Mouse (Mus musculus) hindbrain, postnatal 0 days (tissue): ENCODE measurements around the gene Slc38a2. TPM values are rescaled to one million over a fixed set of nuclear protein-coding genes. Genes with fewer than 3 reads are reported as not detected.

ENCODE experiments used
- ATAC-seq: fragments of 200-750 bp; cut with Nextera tagmentation; 2 replicates; pipeline ENCODE4 v1.8.0; 2017; ENCODE audit warnings: mild to moderate bottlenecking, moderate TSS enrichment, moderate library complexity
- DNase-seq: peaks from one replicate; pipeline ENCODE4 v3.0.0-alpha.2; 2015; ENCODE audit warnings: low spot score
- H3K27ac ChIP-seq: fragments of 300-500 bp; sonication (generic); 2 replicates; pipeline ENCODE4 v1.5.1; 2014; ENCODE audit warnings: mild to moderate bottlenecking
- H3K27me3 ChIP-seq: fragments of 300-500 bp; sonication (generic); 2 replicates; pipeline ENCODE4 v1.6.1; 2014; ENCODE audit warnings: low read length, mixed read lengths; ENCODE audit not compliant: insufficient read depth
- H3K36me3 ChIP-seq: fragments of 300-500 bp; sonication (generic); 2 replicates; pipeline ENCODE4 v1.6.1; 2014; ENCODE audit warnings: low read length, mixed read lengths; ENCODE audit not compliant: insufficient read depth
- H3K4me1 ChIP-seq: fragments of 300-500 bp; sonication (generic); 2 replicates; pipeline ENCODE4 v1.6.1; 2014; ENCODE audit warnings: antibody characterized with exemption, low read length, mixed read lengths; ENCODE audit not compliant: insufficient read depth
- H3K4me2 ChIP-seq: fragments of 300-500 bp; sonication (generic); 2 replicates; pipeline ENCODE4 v1.6.1; 2014; ENCODE audit warnings: low read depth, mild to moderate bottlenecking, low read length, moderate library complexity, mixed read lengths
- H3K4me3 ChIP-seq: fragments of 300-500 bp; sonication (generic); 2 replicates; pipeline ENCODE4 v1.5.1; 2014; ENCODE audit warnings: low read length
- H3K9ac ChIP-seq: fragments of 300-500 bp; sonication (generic); replicated peaks from 2 replicates; pipeline ENCODE4 v1.6.1; 2014; ENCODE audit warnings: mild to moderate bottlenecking, low read length, moderate library complexity, mixed read lengths
- H3K9me3 ChIP-seq: fragments of 300-500 bp; sonication (generic); 2 replicates; pipeline ENCODE4 v1.6.1; 2016; ENCODE audit warnings: low read length, mixed read lengths
- CTCF ChIP-seq: IDR thresholded peaks from 2 replicates; pipeline ENCODE4 v1.5.1; 2016; ENCODE audit warnings: antibody characterized with exemption, control low read depth, low read depth
- WGBS: fragments of 180-500 bp; shearing (Covaris S2); extraction: QIAGEN DNeasy Blood & Tissue Kit; methylation state at CpG from one replicate; pipeline ENCODE4 v1.1.7; 2014; 5-methylcytosine and 5-hydroxymethylcytosine counted together
- polyA plus RNA-seq: library from polyadenylated mRNA; unstranded; fragments of >200 nt; fragmentation: Nextera tagmentation; extraction: Ambion mirVana; gene quantifications from 2 replicates; pipeline ENCODE4 v1.2.1, GENCODE M21; 2015
- total RNA-seq: library from RNA; depleted of rRNA; stranded (reverse); fragments of >200 nt; gene quantifications from 2 replicates; pipeline ENCODE4 v1.2.3, GENCODE M21; 2014

Slc38a2 gene
- total and polyA plus RNA-seq, 2 experiments from 2014 or later = 74.4 to 85.3 TPM

GRCm38 (mm10) chr15:96691381-96691780, 8.1 kb downstream of the Slc38a2 start:
- Histone ChIP-seq H3K4me3 (no peak overlapping the region), H3K4me2 (no peak overlapping the region)
- no peak for ATAC-seq

GRCm38 (mm10) chr15:96690829-96691228, 8.7 kb downstream of the Slc38a2 start:
- Histone ChIP-seq H3K9ac (no peak overlapping the region), H3K4me2 (no peak overlapping the region), H3K4me3 (no peak overlapping the region), H3K27me3 (no peaks in the 10 kb centered on the region), H3K9me3 (no peaks in the 10 kb centered on the region), H3K36me3 (peaks cover 74% of the 10 kb centered on the region), H3K4me1 (no peaks in the 10 kb centered on the region), H3K27ac (no peak overlapping the region)
- ATAC-seq = no peak
- no peak for DNase-seq
- no peak for TF ChIP-seq CTCF
- WGBS = 90% methylated on average over 13 of the region's 13 CpGs

More at GRCm38 (mm10) chr15:96691381-96691780, 8.1 kb downstream of the Slc38a2 start:
- DNase-seq = no peak
- Histone ChIP-seq H3K9ac (no peak overlapping the region), H3K36me3 (peaks cover 74% of the 10 kb centered on the region), H3K9me3 (no peaks in the 10 kb centered on the region), H3K27me3 (no peaks in the 10 kb centered on the region), H3K4me1 (no peaks in the 10 kb centered on the region), H3K27ac (no peak overlapping the region)
- no peak for TF ChIP-seq CTCF
- 85% methylated on average over 15 of the region's 15 CpGs for WGBS

GRCm38 (mm10) chr15:96689919-96690318, 9.6 kb downstream of the Slc38a2 start:
- ATAC-seq (no peak), DNase-seq (no peak)
- Histone ChIP-seq H3K36me3 (peaks cover 67% of the 10 kb centered on the region), H3K27ac (no peak overlapping the region), H3K4me3 (no peak overlapping the region), H3K4me2 (no peak overlapping the region), H3K4me1 (no peaks in the 10 kb centered on the region), H3K9ac (no peak overlapping the region), H3K27me3 (no peaks in the 10 kb centered on the region), H3K9me3 (no peaks in the 10 kb centered on the region)
- no peak for TF ChIP-seq CTCF
- 85% methylated on average over 9 of the region's 9 CpGs for WGBS

GRCm38 (mm10) chr15:96688784-96689318, 10.7 kb downstream of the Slc38a2 start:
- no peak for TF ChIP-seq CTCF
- Histone ChIP-seq H3K27ac (no peak overlapping the region), H3K4me3 (no peak overlapping the region), H3K4me1 (no peaks in the 10 kb centered on the region), H3K9me3 (no peaks in the 10 kb centered on the region), H3K9ac (no peak overlapping the region), H3K4me2 (no peak overlapping the region), H3K27me3 (no peaks in the 10 kb centered on the region), H3K36me3 (peaks cover 57% of the 10 kb centered on the region)
- DNase-seq (no peak), ATAC-seq (no peak)
- WGBS = 68% methylated on average over 12 of the region's 12 CpGs

GRCm38 (mm10) chr15:96688036-96688435, 11.5 kb downstream of the Slc38a2 start:
- H3K4me2 ChIP-seq = no peak overlapping the region
- no peaks in the 10 kb centered on the region for H3K27me3 ChIP-seq
- no peaks in the 10 kb centered on the region for H3K4me1 ChIP-seq
- peaks cover 49% of the 10 kb centered on the region for H3K36me3 ChIP-seq
- WGBS = 60% methylated on average over 6 of the region's 6 CpGs
- no peak overlapping the region for H3K4me3 ChIP-seq
- H3K9ac ChIP-seq = no peak overlapping the region
- DNase-seq = no peak
- no peak for ATAC-seq
- TF ChIP-seq CTCF = no peak
- no peaks in the 10 kb centered on the region for H3K9me3 ChIP-seq
- H3K27ac ChIP-seq = no peak overlapping the region

GRCm38 (mm10) chr15:96687366-96687765, 12.2 kb downstream of the Slc38a2 start:
- H3K4me2 ChIP-seq = no peak overlapping the region
- H3K27me3 ChIP-seq = no peaks in the 10 kb centered on the region
- 60% methylated on average over 1 of the region's 1 CpGs for WGBS
- no peaks in the 10 kb centered on the region for H3K4me1 ChIP-seq
- H3K9me3 ChIP-seq = no peaks in the 10 kb centered on the region
- no peak overlapping the region for H3K9ac ChIP-seq
- H3K27ac ChIP-seq = no peak overlapping the region
- H3K4me3 ChIP-seq = no peak overlapping the region
- no peak for ATAC-seq
- TF ChIP-seq CTCF = no peak
- H3K36me3 ChIP-seq = peaks cover 42% of the 10 kb centered on the region
- DNase-seq = no peak

- no peak for TF ChIP-seq CTCF
- ATAC-seq (no peak), DNase-seq (no peak)
- no peaks in the 10 kb centered on the region for H3K9me3 ChIP-seq
- H3K36me3 ChIP-seq = peaks cover 34% of the 10 kb centered on the region
- 84% methylated on average over 9 of the region's 9 CpGs for WGBS
- no peak overlapping the region for H3K27ac ChIP-seq
- H3K4me2 ChIP-seq = no peak overlapping the region
- no peak overlapping the region for H3K9ac ChIP-seq
- no peaks in the 10 kb centered on the region for H3K4me1 ChIP-seq
- H3K27me3 ChIP-seq = no peaks in the 10 kb centered on the region
- no peak overlapping the region for H3K4me3 ChIP-seq
Measured at GRCm38 (mm10) chr15:96686201-96687159, 13.1 kb downstream of the Slc38a2 start.
